Mouse (Mus musculus) small intestine, adult 2 months (tissue): ENCODE measurements around the gene Add3. TPM values are rescaled to one million over a fixed set of nuclear protein-coding genes. Genes with fewer than 3 reads are reported as not detected.

Source experiments
- H3K27ac ChIP-seq: fragments of 200-500 bp; 2 replicates; pipeline ENCODE4 v1.5.1; 2012; ENCODE audit warnings: low read depth, low read length, control low read depth, inconsistent platforms; ENCODE audit not compliant: insufficient read depth
- H3K27me3 ChIP-seq: fragments of 200-500 bp; 2 replicates; pipeline ENCODE4 v1.6.1; 2012; ENCODE audit warnings: mild to moderate bottlenecking, moderate library complexity, low read length, inconsistent platforms; ENCODE audit not compliant: control insufficient read depth, insufficient read depth
- H3K36me3 ChIP-seq: fragments of 200-500 bp; 2 replicates; pipeline ENCODE4 v1.6.1; 2012; ENCODE audit warnings: mild to moderate bottlenecking, low read length, control low read depth, inconsistent platforms; ENCODE audit not compliant: control insufficient read depth, insufficient read depth
- H3K4me1 ChIP-seq: fragments of 200-500 bp; 2 replicates; pipeline ENCODE4 v1.6.1; 2012; ENCODE audit warnings: low read length, inconsistent platforms, mixed read lengths; ENCODE audit not compliant: control insufficient read depth, insufficient read depth, insufficient read length
- H3K4me3 ChIP-seq: fragments of 200-500 bp; 2 replicates; pipeline ENCODE4 v1.5.1; 2012; ENCODE audit warnings: low read depth, mild to moderate bottlenecking, control low read depth, inconsistent platforms, low read length, moderate library complexity
- CTCF ChIP-seq: fragments of 200-500 bp; IDR thresholded peaks from 2 replicates; pipeline ENCODE4 v1.5.1; 2012; ENCODE audit warnings: low read depth, mild to moderate bottlenecking, control low read depth, inconsistent platforms, low read length, moderate library complexity, mixed read lengths; ENCODE audit not compliant: insufficient replicate concordance, insufficient read length; ENCODE audit errors: extremely low read depth
- POLR2A ChIP-seq: fragments of 200-500 bp; IDR thresholded peaks from 2 replicates; pipeline ENCODE4 v1.6.1; 2012; ENCODE audit warnings: low read depth, mild to moderate bottlenecking, control low read depth, inconsistent platforms, low read length, moderate library complexity
- WGBS: fragments of 180-500 bp; shearing (Covaris S2); methylation state at CpG from one replicate; pipeline ENCODE4 v1.1.7; 2018; 5-methylcytosine and 5-hydroxymethylcytosine counted together
- polyA plus RNA-seq: library from polyadenylated mRNA; depleted of rRNA; stranded (reverse); fragments of >200 nt; gene quantifications from 2 replicates; pipeline ENCODE4 v1.2.3, GENCODE M21; 2012

The Add3 gene
- polyA plus RNA-seq, 1 experiment = 20.2 TPM

DNA sequence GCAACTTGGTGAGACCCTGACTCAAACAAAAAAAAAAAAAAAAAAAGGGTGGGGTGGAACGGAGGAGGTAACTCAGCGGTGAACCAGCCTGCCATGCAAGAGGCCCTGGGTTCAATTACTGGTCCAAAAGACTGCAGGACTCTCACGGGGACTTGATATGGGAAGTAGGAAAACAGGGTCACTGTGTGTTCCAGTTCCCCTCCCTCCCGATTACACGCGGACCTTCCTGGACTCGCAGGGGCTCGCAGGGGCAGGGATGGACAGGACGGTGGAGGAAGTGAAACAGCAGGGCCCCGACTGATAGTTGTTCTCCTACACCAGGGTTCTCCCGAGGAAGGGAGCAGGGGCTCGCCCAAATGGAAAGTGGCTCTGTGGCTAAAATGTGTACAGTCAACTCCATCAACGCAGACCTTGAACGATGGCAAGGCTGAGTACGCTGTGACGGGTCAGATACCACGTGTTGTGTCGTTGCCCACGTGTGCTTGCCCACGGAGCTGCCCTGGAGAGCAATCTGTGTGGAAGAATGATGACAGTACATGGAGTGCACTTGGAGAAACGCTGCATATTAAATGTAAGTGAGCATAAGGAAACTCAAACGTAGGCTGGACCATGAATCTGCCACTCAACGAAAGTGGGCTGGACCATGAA, 133.7 kb downstream of the Add3 start:
- 80% methylated on average over 23 of the region's 23 CpGs for WGBS
- peaks cover 30% of the 10 kb centered on the region for H3K4me1 ChIP-seq
- no peak overlapping the region for H3K4me3 ChIP-seq
- TF ChIP-seq POLR2A (no peak), CTCF (no peak)
- no peaks in the 10 kb centered on the region for H3K27me3 ChIP-seq
- H3K36me3 ChIP-seq = no peaks in the 10 kb centered on the region
- no peak overlapping the region for H3K27ac ChIP-seq

DNA sequence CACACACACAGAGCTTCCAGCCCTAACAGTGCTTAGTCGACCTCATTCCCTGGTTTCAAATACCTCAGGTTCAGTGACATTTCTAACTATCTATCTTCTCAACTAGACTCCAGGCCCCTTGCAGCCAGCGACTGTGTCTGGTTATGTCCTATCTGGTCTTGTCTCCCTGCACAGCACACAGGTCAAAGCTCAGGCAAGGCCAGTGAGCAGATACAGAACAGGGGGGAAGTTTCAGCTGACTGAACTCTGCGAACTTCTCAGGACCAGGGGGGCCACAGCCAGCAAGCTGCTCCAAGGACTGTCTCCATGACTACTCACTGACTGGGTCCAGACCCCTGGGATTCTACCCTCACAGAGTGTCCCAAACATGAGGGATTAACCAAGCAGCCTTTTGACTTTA, 135.0 kb downstream of the Add3 start:
- WGBS = 20% methylated on average over 3 of the region's 3 CpGs
- Histone ChIP-seq H3K4me3 (no peak overlapping the region), H3K27me3 (no peaks in the 10 kb centered on the region), H3K4me1 (peaks cover 36% of the 10 kb centered on the region), H3K27ac (peak overlapping the region; percentile 91), H3K36me3 (no peaks in the 10 kb centered on the region)
- no peak for TF ChIP-seq CTCF

GRCm38 (mm10) chr19:53276902-53277707, 136.9 kb downstream of the Add3 start:
- Histone ChIP-seq H3K4me1 (peaks cover 43% of the 10 kb centered on the region), H3K4me3 (peak overlapping the region; percentile 26; the same call in 1 of the 2 replicates), H3K27me3 (no peaks in the 10 kb centered on the region), H3K27ac (peak overlapping the region; percentile 98), H3K36me3 (no peaks in the 10 kb centered on the region)
- TF ChIP-seq CTCF (no peak), POLR2A (no peak)
- WGBS = 24% methylated on average over 19 of the region's 19 CpGs

DNA sequence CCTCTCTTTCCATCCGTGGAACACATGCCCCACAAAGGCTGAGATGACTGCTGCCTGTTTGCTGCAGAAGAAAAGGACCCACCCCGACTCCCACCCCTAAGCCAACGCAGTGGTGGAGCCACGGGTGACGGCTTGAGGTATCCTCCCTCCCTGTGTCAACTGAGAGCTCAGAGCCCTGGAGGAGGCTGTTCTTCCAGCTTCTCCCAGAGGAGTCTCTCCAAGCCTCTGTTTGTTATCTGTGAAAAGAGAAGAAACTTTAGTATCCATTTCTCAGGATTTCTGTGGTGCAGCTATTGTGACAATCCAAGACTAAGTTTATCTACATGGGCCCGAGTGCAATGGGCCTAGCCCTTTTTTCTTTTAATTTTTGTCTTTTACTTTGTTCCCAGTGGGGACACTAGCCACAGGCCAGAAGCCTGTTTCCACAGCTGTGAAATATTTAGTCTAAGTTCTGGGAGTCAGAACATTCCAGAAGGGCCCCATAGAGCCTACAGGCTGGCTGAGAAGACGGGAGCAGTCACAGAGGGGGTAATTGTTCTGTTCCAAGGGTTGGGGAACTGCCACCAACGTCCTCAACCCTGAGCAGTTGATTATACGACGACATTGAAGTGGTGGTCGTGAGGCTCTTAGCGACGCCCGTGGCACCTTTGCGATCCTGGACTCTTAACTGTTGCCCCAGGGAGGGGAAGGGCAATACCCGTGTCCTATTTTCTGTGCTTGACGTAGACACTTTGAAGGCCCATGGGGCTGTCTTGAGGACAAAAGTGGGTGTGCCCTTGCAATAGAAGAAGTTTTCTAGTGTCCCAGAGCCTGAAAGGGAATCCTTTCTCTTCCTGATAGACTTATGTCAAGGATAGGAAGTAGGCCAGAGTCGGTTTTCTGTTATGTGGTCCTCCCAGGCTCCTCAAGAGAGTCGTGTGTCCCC, 138.5 kb downstream of the Add3 start:
- H3K4me1 ChIP-seq = peaks cover 46% of the 10 kb centered on the region
- H3K36me3 ChIP-seq = no peaks in the 10 kb centered on the region
- H3K4me3 ChIP-seq = no peak overlapping the region
- H3K27ac ChIP-seq = no peak overlapping the region
- TF ChIP-seq CTCF = no peak
- no peaks in the 10 kb centered on the region for H3K27me3 ChIP-seq
- WGBS = 80% methylated on average over 19 of the region's 19 CpGs

DNA sequence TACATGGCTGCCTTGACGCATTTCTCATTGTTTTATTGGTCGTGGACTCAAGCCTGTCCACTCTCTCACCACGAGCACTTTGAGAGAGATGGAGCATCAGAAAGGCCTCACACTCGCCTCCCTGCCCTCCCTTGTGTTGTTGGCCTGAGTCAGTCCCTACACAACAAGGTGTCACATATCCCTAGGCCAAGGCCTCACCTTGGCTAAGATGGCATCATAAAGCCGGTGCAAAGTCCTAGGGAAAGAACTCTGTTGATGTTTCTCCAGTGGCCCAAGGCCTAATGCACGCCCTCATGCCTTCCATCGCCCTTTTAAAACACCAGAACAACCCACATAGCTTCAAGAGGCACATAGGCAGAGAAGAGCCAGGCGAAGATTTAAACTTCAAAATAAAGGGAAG, 140.0 kb downstream of the Add3 start:
- Histone ChIP-seq H3K36me3 (no peaks in the 10 kb centered on the region), H3K27ac (peak overlapping the region; percentile 77), H3K4me1 (peaks cover 39% of the 10 kb centered on the region), H3K27me3 (no peaks in the 10 kb centered on the region), H3K4me3 (no peak overlapping the region)
- TF ChIP-seq POLR2A (no peak), CTCF (no peak)
- WGBS = 73% methylated on average over 8 of the region's 8 CpGs

DNA sequence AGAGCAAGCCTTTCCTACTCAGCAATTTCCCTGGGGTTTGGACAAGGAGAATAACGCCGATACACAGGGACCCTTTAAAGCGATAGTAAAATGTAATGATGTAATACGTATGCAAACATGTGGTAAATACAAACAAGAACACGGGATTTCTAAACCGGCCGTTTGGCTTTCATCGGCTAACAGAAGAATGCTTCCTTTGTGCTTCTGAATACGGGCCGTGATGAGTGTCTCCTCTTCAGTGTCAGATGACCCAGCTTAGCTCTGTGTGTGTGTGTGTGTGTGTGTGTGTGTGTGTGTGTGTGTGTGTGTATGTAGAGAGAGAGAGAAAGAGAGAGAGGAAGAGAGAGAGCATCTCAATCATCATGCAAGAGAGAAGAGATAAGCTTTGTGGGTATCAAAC, 142.3 kb downstream of the Add3 start:
- Histone ChIP-seq H3K27me3 (no peaks in the 10 kb centered on the region), H3K36me3 (no peaks in the 10 kb centered on the region), H3K4me1 (peaks cover 22% of the 10 kb centered on the region; the same call in 1 of the 2 replicates), H3K4me3 (no peak overlapping the region), H3K27ac (no peak overlapping the region)
- WGBS = 88% methylated on average over 10 of the region's 10 CpGs
- TF ChIP-seq CTCF = no peak

GRCm38 (mm10) chr19:53283742-53284141, 143.5 kb downstream of the Add3 start:
- Histone ChIP-seq H3K36me3 (no peaks in the 10 kb centered on the region), H3K4me3 (no peak overlapping the region), H3K27me3 (no peaks in the 10 kb centered on the region), H3K4me1 (peaks cover 18% of the 10 kb centered on the region; the same call in 1 of the 2 replicates), H3K27ac (no peak overlapping the region)
- WGBS = 78% methylated on average over 7 of the region's 7 CpGs
- TF ChIP-seq CTCF (no peak), POLR2A (no peak)
